Mouse (Mus musculus) liver, adult 2 months (tissue): Measurements from ENCODE around the gene Aff4. TPM values are rescaled to one million over a fixed set of nuclear protein-coding genes. Genes with fewer than 3 reads are reported as not detected.
A peak's percentile ranks its signal among the peaks of the same experiment; 100 is the strongest.

Source experiments
- DNase-seq: peaks from one replicate; pipeline ENCODE4 v3.0.0-alpha.2; 2011; ENCODE audit warnings: low read depth, low spot score; ENCODE audit errors: extremely low read depth
- H3K27ac ChIP-seq: fragments of 200-500 bp; replicated peaks from 2 replicates; pipeline ENCODE4 v1.5.1; 2012; ENCODE audit warnings: low read depth, mild to moderate bottlenecking, control low read depth, inconsistent platforms, low read length; ENCODE audit not compliant: insufficient read depth
- H3K27me3 ChIP-seq: fragments of 200-500 bp; 2 replicates; pipeline ENCODE4 v1.6.1; 2012; ENCODE audit warnings: mild to moderate bottlenecking, moderate library complexity, low read length, inconsistent platforms; ENCODE audit not compliant: control insufficient read depth, insufficient read depth
- H3K36me3 ChIP-seq: fragments of 200-500 bp; 2 replicates; pipeline ENCODE4 v1.6.1; 2012; ENCODE audit warnings: low read length, inconsistent platforms; ENCODE audit not compliant: control insufficient read depth, insufficient read depth
- H3K4me1 ChIP-seq: fragments of 200-500 bp; 2 replicates; pipeline ENCODE4 v1.6.1; 2011; ENCODE audit warnings: low read length; ENCODE audit not compliant: control insufficient read depth, insufficient read depth
- H3K4me3 ChIP-seq: fragments of 200-500 bp; 2 replicates; pipeline ENCODE4 v1.5.1; 2011; ENCODE audit warnings: low read depth, mild to moderate bottlenecking, control low read depth, low read length, moderate library complexity; ENCODE audit not compliant: insufficient read depth
- H3K79me2 ChIP-seq: fragments of 200-500 bp; 2 replicates; pipeline ENCODE4 v1.6.1; 2012; ENCODE audit warnings: inconsistent platforms, mild to moderate bottlenecking, low read length, moderate library complexity; ENCODE audit not compliant: control insufficient read depth, insufficient read depth
- H3K9ac ChIP-seq: fragments of 200-500 bp; 2 replicates; pipeline ENCODE4 v1.6.1; 2012; ENCODE audit warnings: low read depth, mild to moderate bottlenecking, control low read depth, inconsistent platforms, low read length
- CTCF ChIP-seq: fragments of 200-500 bp; IDR thresholded peaks from 2 replicates; pipeline ENCODE4 v1.5.1; 2011; ENCODE audit warnings: low read depth, low read length, control low read depth
- POLR2A ChIP-seq: fragments of 200-500 bp; IDR thresholded peaks from 2 replicates; pipeline ENCODE4 v1.6.1; 2011; ENCODE audit warnings: low read length, control low read depth; ENCODE audit not compliant: insufficient read depth; ENCODE audit errors: extremely low read depth
- WGBS: fragments of 180-500 bp; shearing (Covaris S2); methylation state at CpG from one replicate; pipeline ENCODE4 v1.1.7; 2018; 5-methylcytosine and 5-hydroxymethylcytosine counted together
- polyA plus RNA-seq: library from polyadenylated mRNA; depleted of rRNA; stranded (reverse); fragments of >200 nt; gene quantifications from 2 replicates; pipeline ENCODE4 v1.2.3, GENCODE M21; 2012
- total RNA-seq: library from RNA; depleted of rRNA; stranded (reverse); fragments of >200 nt; gene quantifications from 2 replicates; pipeline ENCODE4 v1.2.3, GENCODE M21; 2014

Aff4 gene
- total and polyA plus RNA-seq, 2 experiments: 7.3 to 32.1 TPM

- peaks cover 14% of the 10 kb centered on the region for H3K4me1 ChIP-seq
- H3K27ac ChIP-seq: no peak overlapping the region
- H3K9ac ChIP-seq: no peak overlapping the region
- WGBS: 17% methylated on average over 6 of the region's 6 CpGs
- peak; percentile 44 for DNase-seq
- no peaks in the 10 kb centered on the region for H3K79me2 ChIP-seq
- H3K36me3 ChIP-seq: no peaks in the 10 kb centered on the region
- H3K4me3 ChIP-seq: no peak overlapping the region
- TF ChIP-seq POLR2A (no peak), CTCF (peak; percentile 62)
- H3K27me3 ChIP-seq: no peaks in the 10 kb centered on the region
These were observed 93.2 kb downstream of the Aff4 start for GRCm38 (mm10) chr11:53443861-53444260.

- no peaks in the 10 kb centered on the region for H3K36me3 ChIP-seq
- peak; percentile 68 for DNase-seq
- 16% methylated on average over 13 of the region's 13 CpGs for WGBS
- H3K4me1 ChIP-seq: peaks cover 28% of the 10 kb centered on the region
- H3K4me3 ChIP-seq: no peak overlapping the region
- no peak overlapping the region for H3K9ac ChIP-seq
- no peak for TF ChIP-seq POLR2A
- H3K27me3 ChIP-seq: no peaks in the 10 kb centered on the region
- no peaks in the 10 kb centered on the region for H3K79me2 ChIP-seq
- H3K27ac ChIP-seq: 0 out of 2 replicates have a peak overlapping the region, but pooled peaks have one; percentile 8
These were observed 94.9 kb downstream of the Aff4 start for GRCm38 (mm10) chr11:53445562-53445961.

- Histone ChIP-seq H3K4me1 (peaks cover 34% of the 10 kb centered on the region), H3K9ac (no peak overlapping the region), H3K4me3 (no peak overlapping the region), H3K36me3 (no peaks in the 10 kb centered on the region), H3K27me3 (no peaks in the 10 kb centered on the region), H3K27ac (peak overlapping the region; percentile 19; the same call in 1 of the 2 replicates), H3K79me2 (no peaks in the 10 kb centered on the region)
- TF ChIP-seq CTCF: no peak
- no peak for TF ChIP-seq POLR2A
- WGBS: 25% methylated on average over 13 of the region's 13 CpGs
- DNase-seq: peak; percentile 96
These were observed 95.5 kb downstream of the Aff4 start for GRCm38 (mm10) chr11:53446183-53446582.

GRCm38 (mm10) chr11:53447996-53448395 is 97.4 kb downstream of the Aff4 start:
- Histone ChIP-seq H3K9ac (no peak overlapping the region), H3K36me3 (no peaks in the 10 kb centered on the region), H3K79me2 (no peaks in the 10 kb centered on the region), H3K27ac (peak overlapping the region; percentile 89), H3K27me3 (no peaks in the 10 kb centered on the region), H3K4me3 (no peak overlapping the region), H3K4me1 (peaks cover 45% of the 10 kb centered on the region)
- TF ChIP-seq CTCF: no peak
- no peak for TF ChIP-seq POLR2A
- DNase-seq: peak; percentile 80
- WGBS: 28% methylated on average over 8 of the region's 8 CpGs

- Histone ChIP-seq H3K27me3 (no peaks in the 10 kb centered on the region), H3K79me2 (no peaks in the 10 kb centered on the region), H3K27ac (peak overlapping the region; percentile 89), H3K4me3 (no peak overlapping the region), H3K4me1 (peaks cover 45% of the 10 kb centered on the region), H3K36me3 (no peaks in the 10 kb centered on the region), H3K9ac (no peak overlapping the region)
- peak; percentile 92 for DNase-seq
- no peak for TF ChIP-seq POLR2A
- TF ChIP-seq CTCF: no peak
- 40% methylated on average over 1 of the region's 1 CpGs for WGBS
These were observed 97.9 kb downstream of the Aff4 start for GRCm38 (mm10) chr11:53448529-53448928.

GRCm38 (mm10) chr11:53450070-53450705 is 99.6 kb downstream of the Aff4 start:
- Histone ChIP-seq H3K79me2 (no peaks in the 10 kb centered on the region), H3K4me3 (no peak overlapping the region), H3K36me3 (no peaks in the 10 kb centered on the region), H3K27me3 (no peaks in the 10 kb centered on the region), H3K27ac (peak overlapping the region; percentile 84), H3K4me1 (peaks cover 46% of the 10 kb centered on the region), H3K9ac (no peak overlapping the region)
- TF ChIP-seq POLR2A: no peak
- no peak for TF ChIP-seq CTCF
- peak; percentile 76 for DNase-seq
- 8% methylated on average over 15 of the region's 15 CpGs for WGBS
